Mouse (Mus musculus) T-helper 17 cell (primary cell): ENCODE data around the gene Thada.

Experiments used
- in situ Hi-C, 2 experiments: fragments of 300-600 bp; cut with MboI, MseI; formaldehyde crosslinking; loops; 1 replicate in 1 of 2; 2 replicates in 1 of 2; pipeline ENCODE4 v1.15.1; 2025; ENCODE audit warnings: high pct_unique_total_duplicates in 2 of 2

Gene Thada

DNA sequence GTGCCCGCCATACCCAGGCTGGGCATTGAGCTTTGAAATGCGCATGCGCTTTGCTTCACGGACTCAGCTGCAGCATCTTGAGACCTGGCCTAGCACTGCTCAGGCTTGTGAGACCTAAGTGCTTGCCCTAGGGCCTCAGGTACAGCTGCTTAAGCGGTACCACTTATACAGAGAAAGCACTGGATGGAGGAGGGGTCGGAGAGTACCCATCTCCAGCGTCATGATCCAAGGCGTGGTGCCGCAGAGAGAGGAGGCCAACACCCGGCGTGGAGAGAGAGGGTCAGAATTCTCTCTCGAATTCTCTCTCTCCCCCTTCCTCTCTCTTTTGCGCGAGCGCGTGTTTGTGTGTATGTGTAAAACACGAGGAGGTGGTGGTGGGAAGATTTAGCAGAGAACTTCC, 290.8 kb downstream of the Thada start:
- in situ Hi-C loops: loop anchor here in 1 of 2 experiments (5.0 kb wide), 1 partner anchor 48 kb away; no protein-coding TSS in a partner anchor

DNA sequence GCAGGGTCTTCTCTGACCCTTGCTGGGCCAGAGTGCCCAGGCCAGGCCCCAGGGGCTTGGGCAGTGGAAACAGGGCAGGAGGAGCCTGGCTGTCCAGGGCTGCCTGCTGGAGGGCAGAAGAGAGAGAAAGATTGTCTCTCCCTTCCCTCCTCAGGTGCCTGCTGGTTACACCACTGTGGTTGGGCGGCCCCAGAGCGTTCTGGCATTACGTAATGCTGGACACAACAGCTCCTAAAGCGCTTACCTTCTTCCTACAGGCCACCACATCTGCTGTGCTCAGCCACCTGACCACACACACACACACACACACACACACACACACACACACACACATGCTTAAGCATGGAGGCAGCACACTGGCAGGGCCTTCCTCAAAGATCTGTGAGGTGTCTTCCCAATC, 298.6 kb downstream of the Thada start:
- in situ Hi-C loops: no loop called here

DNA sequence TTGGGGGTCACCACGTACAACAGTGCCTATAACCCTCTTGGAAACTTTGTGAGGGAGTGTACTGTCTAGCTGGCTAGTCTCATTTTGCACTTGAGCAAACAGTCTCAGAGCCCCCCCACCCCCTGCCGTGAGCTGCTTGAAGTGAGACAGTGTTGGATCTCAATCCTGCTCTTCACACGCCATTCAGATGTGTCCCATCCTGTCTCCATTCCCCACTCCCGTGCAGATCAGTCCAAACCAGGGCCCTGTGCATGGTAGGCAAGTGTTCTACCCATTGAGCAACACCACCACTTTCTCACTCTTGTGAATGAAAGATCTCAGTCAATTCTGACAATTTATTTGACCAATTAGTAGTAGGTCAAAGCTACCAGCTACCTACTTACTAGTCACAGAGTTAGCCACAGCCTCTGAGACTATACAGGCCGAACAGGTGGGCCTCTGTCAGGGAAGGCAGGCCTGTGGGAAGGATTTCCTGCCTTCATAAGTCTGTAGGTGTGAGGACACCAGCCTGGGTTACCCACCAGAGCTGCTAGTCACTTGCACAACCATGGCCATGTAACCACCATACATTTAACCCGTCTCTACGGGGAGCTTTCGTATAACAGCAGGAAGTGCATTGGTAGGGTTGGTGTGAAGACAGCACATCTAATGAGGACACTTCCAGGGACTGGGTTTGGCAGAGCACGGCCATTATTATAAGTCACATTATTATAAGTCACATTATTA, 299.7 kb downstream of the Thada start:
- in situ Hi-C loops: no loop called here

DNA sequence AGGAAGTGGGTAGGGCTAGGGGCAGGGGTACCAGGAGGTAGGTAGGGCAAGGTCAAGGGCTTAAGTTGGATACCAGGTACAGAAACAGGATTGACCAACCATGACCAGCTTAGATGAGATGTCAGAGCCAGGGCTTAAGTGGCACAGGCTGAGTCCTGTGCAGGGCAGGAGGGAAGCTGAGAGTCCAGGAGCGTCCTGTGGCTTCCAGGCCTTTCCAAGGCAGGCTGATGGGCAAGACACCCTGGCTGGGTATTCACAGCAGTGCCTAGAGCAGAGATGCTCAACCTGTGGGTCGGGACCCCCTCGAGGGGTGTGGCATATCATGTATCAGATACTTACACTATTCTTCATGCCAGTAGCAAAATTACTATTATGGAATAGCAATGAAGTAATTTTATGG, 300.3 kb downstream of the Thada start:
- in situ Hi-C loops: no loop called here

DNA sequence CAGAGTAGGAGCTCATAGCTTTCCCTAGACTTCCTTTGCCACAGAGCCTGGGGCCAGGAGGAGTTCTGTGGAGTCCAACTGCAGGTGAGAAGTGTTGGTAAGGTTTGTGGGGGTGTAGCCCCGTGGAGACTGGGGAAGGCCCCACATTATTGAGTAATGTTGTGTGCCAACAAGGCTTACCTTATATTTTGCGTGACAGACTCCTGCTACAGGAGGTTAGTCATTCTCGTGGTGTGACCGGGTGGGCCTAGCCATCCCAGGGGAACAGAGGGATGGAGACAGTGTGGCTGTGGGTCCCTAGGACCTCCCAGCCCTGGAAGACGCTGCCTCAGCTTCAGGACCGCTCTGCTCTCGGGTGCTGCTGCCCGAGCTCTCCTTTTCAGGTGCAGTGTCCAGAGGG, 301.9 kb downstream of the Thada start:
- in situ Hi-C loops: no loop called here

DNA sequence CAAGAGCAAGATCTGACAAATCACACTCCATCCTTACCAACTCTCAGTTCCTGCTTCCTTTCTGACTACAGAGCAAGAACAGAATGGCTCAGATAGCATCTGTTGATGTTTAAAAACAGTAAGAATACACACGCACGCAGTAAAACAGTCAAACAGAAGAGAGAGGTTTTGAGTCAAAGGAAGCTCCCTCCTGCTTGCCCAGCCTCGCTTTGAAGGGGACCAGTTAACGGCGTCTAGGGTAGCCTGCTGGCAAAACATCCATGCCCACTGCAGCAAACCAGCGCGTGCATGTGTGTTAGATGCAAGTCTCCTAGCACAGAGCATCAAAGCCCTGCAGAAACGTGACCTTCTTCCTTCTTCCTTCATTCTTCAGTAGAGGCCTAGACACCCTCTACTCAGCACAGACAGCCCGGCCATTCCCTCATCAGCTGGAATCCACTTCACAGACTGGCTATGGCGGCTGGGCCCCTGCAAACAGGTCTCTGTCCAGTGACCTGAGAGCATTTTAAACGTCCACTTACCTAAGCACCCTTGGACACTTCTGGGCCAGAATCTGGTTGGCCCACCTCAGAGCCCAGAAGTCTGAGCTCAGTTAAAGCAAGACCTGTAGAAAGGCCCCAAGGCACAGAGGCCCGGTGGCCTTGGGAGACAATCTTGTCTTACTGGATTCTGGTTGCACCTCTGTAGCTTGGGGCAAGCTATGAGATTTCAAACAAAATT, 302.8 kb downstream of the Thada start:
- in situ Hi-C loops: no loop called here

DNA sequence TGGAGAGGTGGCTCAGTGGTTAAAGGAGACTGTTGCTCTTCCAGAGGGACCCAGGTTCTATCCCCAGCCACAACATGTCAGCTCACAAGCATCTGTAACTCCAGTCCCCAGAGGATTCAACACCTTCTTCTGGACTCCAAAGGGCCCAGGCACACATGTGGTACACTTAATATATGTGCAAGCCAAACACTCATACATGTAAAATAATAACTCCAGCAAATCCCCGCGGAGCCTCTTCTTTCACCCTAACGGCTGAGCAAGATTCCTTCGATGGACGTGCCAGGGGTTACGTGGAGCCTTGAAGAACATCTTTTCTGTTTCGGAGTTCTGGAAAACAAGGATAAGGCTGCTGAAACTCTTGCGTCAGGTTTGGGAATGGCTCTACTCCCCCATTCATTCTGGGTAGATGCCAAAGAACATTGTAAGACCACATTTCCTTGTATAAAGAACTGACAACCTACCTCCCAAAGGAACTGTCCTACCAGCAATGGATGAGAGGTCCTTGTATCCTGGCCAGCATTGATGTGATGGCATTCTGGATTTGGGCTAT, 303.7 kb downstream of the Thada start:
- in situ Hi-C loops: no loop called here

DNA sequence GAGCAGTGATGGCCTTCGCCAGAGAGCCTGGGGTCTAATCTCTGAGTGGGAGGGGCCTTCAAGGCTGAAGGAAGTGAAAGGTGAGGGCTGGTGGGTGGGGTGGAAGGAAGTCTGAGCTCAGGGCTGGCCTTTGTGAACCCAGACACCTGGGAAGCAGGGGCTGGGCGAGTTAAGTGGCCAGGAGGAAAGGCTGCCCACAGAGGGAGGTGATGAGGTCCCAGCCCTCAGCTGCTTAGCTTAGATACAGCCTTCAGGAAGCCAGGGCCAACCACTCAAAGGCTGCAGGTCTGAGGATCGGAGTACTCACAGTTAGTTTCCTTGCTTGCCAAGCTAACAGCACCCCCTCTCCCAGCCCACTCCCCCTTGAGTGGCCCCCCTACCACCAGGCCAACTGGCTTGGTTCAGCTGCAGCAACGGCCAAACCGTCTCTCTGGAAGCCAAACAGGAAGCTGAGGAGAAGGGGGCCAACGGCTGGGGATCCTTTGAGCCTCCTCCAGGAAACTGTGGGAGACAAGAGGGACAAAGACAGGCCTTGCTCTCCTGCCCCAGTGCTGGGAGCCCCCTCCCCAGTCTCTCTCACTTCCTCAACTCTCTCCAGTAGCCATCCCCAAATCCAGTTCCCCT, 304.7 kb downstream of the Thada start:
- in situ Hi-C loops: no loop called here

DNA sequence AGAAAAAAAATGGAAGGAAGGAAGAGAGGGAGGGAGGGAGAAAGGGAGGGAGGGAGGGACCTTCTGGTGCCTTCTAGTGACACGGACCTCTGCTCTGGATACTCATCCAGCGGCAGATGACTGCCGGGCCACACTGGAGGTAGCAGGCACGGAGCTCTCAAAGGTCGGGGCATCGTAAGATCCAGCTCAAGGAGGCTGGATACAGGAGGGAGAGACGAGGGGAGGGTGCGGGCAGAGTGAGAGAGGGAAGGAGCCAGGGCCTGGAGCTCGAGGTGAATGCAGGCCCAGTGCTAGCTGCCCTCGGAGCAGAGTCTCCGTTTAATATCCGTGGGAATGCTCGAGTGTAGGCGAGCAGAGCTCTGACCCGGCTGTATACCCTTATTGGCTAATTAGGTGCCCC, 307.1 kb downstream of the Thada start:
- in situ Hi-C loops: no loop called here

DNA sequence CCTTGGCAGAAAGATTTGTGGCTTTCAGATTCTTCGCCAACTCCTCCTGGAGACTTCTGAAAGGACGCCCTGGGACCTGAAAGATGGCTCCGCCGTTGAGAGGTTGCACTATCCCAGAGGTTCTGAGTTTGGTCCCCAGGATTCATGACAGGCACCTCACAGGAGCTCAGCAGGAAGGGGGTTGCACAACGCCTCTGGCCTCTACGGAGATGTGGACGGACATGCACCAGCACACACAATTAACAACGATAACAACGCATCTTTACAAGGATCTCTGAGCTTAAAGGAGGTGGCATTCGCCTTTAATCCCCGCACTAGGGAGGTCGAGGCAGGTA, 307.6 kb downstream of the Thada start:
- in situ Hi-C loops: no loop called here

DNA sequence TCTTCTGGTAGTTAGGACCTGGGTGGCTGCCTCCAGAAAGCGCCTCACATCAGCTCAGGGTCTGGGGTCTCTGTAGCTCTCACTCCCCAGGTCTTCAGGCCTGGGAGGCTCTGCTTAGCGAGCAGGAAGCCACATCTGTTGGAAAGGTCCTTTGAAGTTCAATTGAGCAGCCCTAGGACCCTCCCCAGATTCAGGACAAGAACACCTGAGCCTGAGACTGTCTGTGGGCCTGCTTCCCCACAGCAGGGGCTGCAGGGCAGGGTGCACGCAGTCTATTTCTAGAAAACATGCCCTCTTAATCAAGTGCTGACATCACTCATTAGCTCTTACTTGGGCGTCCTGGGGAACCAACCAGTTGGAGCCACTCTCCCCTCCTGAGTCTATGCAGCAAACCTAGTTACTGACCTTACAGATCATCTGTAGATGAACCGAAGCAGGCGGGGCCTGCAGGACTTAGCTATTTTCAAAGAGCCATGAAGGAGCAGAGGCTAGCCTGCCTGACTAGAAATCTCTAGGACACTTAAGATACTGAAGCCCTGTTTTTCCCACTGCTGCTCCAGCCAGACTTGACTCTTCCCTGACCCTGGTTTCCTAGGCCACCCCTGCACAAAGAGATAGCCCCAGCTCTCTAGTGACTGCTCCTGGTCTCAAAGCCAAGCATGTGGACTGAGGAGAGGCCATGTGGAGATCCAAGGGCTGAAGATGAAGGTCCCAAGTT, 308.1 kb downstream of the Thada start:
- in situ Hi-C loops: no loop called here

DNA sequence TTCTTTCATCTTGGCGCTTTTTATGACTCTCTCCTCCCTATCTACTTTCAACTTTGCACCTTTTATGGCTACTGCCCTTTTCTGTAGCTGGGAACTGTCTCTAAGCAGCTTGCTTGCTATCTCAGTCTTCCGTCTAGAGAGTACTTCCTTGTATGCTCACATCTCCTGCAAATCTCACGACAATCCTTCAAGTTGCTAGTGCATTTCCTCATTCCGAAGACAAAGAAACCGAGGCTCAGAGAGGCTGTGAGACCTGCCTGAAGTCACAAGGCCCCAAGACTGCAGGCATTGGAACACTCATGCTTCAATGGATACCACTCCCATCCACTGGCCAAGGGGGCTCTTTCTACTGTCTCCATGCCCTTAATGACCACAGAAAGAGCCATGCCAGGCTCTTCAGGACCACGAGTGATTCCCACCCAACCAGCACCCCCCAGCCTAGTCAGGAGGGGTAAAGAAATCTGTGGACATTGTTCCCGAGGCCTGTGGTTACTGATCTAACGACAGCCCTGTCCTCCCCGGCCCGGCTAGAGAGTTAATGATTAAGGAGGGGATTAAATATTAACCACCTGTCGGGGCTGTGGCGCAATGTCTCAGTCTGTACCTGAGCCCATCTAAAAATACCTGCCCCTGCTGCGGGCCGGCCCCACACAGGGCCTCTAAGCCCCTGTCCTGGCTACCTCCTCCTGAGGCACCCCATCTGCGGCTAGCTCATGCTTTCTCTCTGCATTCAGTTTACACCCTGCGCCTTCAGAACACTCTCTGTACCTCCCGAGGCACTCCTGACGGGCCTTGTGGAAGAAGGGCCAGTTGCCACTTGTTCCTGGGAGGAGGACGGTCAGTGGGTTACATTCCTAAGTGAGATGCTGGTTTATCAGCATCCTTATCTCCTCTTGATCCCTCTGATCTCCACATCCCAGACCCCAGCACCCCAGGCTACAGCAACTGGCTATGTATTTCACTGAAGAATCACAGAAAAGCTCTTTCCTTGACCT, 309.0 kb downstream of the Thada start:
- in situ Hi-C loops: no loop called here

DNA sequence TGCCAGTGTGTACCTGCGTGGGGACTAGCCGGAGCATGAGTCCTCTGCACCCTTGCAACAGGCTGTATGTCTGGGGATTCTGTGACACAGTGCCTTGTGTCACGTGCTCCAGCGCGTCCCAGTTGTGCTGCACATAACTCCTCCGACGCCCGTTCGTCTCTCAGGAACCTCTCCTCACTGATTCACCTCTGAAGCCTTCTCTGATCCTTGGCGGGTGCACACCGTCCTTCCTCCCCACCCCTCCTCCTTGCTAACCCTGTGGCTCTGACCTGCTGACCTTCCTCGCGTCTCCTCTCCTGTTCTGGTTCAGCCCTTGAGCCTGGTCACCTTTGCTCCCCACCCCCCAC, 309.8 kb downstream of the Thada start:
- in situ Hi-C loops: no loop called here

DNA sequence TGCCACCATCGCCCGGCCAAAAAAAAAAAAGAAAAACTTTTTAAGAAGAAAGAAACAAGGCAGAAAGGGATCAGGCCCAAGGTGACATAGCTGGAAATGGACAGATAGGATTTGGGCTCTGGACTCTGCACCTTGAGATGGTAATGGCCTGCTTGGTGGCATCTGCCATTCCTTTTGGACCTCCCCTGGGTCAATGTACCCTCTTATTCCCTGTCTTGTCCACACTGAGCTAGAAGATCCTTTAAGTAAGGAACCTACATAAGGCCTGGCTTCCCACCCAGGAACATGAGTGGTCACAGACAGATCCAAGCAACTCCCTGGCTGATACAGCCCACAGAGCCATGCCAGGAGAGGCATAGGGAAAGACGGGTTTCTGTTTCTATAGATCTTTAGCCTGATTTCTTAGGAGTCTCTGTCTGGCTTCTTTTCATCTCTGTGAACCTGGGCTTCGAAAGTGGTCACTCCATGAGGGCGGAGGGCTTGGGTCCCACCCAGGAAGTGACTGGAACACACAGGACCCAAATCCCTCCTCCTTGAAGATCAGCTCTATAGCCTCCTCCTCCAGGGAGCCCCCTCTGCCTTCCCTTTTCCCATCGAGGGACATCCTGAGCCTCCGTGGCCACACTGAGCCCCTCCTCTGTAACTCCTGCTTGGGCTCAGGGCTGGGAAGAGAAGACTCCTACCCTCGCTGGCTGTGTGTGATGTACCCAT, 310.3 kb downstream of the Thada start:
- in situ Hi-C loops: no loop called here

DNA sequence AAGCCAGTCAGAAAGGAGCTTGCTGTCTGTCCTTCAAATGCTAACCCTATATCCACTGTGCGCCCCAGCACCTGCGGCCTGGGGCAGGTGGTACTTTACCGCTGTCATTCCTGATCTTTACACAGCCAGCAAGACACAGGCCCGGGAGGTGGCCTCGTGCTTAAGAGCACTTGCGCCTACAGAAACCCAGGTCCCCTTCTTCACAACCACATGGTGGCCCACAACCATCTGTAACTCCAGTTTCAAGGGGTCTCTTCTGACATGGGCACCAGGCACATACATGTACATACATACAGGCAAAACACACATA, 311.0 kb downstream of the Thada start:
- in situ Hi-C loops: no loop called here

DNA sequence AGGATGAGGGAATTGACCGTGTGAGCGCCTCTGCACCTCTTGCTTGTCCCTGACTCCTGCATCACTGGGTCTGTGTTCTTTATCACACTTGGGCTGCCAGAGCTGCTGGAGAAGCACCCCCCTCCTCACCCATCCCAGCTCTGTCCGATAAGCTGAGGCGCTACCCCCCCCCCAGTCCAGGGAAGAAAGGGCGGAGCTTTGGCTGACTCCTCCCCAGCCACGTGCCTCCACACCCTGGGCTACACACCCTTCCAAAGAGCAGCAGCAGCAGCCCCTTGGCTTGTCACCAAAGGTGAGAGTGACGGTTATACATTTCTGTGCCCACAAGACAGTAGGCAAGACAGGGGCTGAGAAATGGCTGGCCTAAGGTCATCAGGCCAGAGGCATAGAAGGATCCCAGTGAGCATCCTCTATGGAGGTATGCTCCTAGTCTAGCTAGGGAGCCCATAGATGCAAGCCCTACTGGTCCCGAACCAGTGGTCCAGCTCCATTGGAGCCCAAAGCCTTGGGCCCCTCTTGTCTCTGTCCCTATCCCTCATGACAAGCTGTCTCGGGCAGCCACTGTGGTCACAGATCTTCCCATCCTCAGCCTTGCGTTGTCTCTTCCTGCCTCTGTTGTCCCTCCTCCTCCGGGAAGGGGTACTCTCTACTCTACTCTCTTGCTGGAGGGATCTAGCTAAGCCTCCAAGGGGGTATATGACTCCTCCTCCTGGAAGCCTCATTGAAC, 311.5 kb downstream of the Thada start:
- in situ Hi-C loops: no loop called here

DNA sequence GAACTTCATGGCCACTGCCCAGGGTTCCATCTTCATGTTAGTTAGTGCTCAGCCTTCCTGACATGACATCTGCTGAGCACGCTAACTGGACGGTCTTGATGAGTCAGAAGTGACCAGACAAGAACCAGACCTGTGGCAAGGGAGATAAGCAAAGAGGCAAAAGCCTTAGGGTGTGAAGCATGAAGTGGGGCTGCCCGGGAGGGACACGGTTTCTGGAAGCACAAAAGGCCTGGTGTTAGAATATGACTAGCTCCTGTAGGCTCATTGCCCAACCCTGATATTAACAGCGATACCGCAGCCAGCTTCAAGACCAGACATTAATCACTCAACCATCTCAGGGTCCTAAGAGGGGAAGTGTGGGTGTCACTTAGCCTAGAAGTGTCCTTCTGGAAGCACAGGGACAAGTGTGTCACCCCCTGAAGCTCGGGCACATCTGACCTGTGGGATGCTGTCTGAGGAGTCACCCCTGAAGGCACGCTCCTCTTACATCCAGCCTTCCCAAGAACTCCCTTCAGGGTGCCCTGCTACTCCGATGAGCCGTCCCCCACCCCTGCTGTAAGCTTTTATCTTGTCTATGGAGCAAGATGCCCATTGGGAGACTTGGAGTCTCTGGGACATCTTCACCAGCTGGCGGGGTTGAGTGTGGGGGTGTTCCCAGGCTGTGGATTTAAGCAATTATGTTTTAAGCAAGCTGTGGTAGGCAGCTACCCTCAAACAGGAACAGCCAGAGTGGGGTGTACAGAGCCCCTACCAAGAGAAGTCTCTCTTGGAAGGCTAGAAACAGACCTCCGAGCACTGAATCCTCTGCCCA, 312.8 kb downstream of the Thada start:
- in situ Hi-C loops: no loop called here

DNA sequence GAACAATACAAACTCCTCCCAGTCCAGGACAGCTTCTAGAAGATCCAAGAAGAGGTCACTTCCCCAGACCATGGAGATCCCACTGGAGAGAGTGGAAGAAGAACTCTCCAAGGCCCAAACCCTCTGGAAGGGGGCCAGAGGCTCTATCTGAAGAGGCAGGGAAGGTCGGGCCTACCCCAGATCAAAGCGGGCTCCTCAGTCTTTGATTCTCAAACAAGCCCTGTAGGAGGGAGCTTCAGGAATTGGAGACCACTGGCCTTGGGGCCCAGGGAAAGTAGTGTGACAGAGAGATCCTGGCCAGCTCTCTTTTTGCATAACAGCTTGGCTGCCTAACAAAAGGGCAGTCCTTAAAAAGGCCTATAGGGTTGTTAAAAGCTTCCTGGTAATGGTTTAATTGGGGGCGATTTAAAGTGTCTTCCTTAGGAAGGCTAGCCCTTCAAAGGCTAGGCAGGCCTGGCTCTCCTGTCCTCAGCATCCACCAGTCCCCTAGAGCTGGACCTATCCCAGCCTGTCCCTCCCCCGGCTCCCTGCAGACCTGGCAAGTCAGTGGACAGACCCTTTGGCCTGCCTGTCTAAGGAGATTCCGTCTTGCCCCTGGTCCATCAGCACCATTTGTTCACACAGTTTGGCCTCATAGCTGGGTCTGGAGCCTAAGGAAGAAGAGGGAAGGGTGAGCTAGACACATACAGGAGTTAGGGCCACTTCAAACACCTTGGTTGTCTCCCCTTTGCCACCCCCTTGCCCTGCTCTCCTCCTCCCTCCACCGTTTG, 313.6 kb downstream of the Thada start:
- in situ Hi-C loops: no loop called here
